Comparison of ENCODE assay signal across 8 mouse cellular contexts in genomic region chr5:43232149-43232479, GRCm38 (mm10). TPM values are rescaled to one million over a fixed set of nuclear protein-coding genes. Genes with fewer than 3 reads are reported as not detected.
DNase-seq lines count a peak whose midpoint lies in the region; ATAC-seq and TF ChIP-seq lines count a peak whose summit lies in the region.

No protein-coding gene starts in this region.

- intact Hi-C loops in gastrocnemius, adult 2 months (cut with DNase I): loop anchor here (2.0 to 10.0 kb wide), 3 partner anchors 123 to 245 kb away; no protein-coding TSS in a partner anchor
- intact Hi-C loops in gastrocnemius, postnatal 36 days (cut with DNase I): loop anchor here (5.0 to 10.0 kb wide), 3 partner anchors 120 to 550 kb away; no protein-coding TSS in a partner anchor
- intact Hi-C loops in left cerebral cortex, postnatal 14 days (cut with DNase I): loop anchor here (10.0 kb wide), 4 partner anchors 123 to 1347 kb away; no protein-coding TSS in a partner anchor

- H3K4me1 ChIP-seq in testis, adult 2 months (ENCODE audit: control insufficient read depth, insufficient read depth, low read length): peaks cover 7% of the 10 kb centered on the region
- peaks cover 9% of the 10 kb centered on the region for H3K4me1 ChIP-seq in limb, embryonic 15.5 days
- peaks cover 4% of the 10 kb centered on the region for H3K4me1 ChIP-seq in stomach, embryonic 16.5 days (ENCODE audit: control insufficient read depth, insufficient read depth, low read length)

- H3K4me3 ChIP-seq in gastrocnemius, adult 2 months: peak overlapping the region; percentile 91
- peak overlapping the region; percentile 78 for H3K4me3 ChIP-seq in testis, adult 2 months (ENCODE audit: control insufficient read depth, low read depth, low read length)
- H3K4me3 ChIP-seq in limb, embryonic 15.5 days: peak overlapping the region; percentile 89
- peak overlapping the region; percentile 99 for H3K4me3 ChIP-seq in stomach, embryonic 16.5 days (replicated peaks; ENCODE audit: low read length)

- H3K9me3 ChIP-seq in limb, embryonic 15.5 days: no peaks in the 10 kb centered on the region
- no peaks in the 10 kb centered on the region for H3K9me3 ChIP-seq in stomach, embryonic 16.5 days (replicated peaks; ENCODE audit: control insufficient read depth, low read length)

- H3K27me3 ChIP-seq in testis, adult 2 months (ENCODE audit: control insufficient read depth, insufficient read depth, low read length): no peaks in the 10 kb centered on the region
- no peaks in the 10 kb centered on the region for H3K27me3 ChIP-seq in limb, embryonic 15.5 days
- H3K27me3 ChIP-seq in stomach, embryonic 16.5 days (ENCODE audit: control insufficient read depth, insufficient read depth, low read length): no peaks in the 10 kb centered on the region

- H3K36me3 ChIP-seq in testis, adult 2 months (ENCODE audit: control insufficient read depth, insufficient read depth, low read length): peaks cover 3% of the 10 kb centered on the region
- no peaks in the 10 kb centered on the region for H3K36me3 ChIP-seq in limb, embryonic 15.5 days
- no peaks in the 10 kb centered on the region for H3K36me3 ChIP-seq in stomach, embryonic 16.5 days (ENCODE audit: control insufficient read depth, insufficient read depth, low read length)

- DNase-seq in gastrocnemius, adult 2 months: no peak
- DNase-seq in gastrocnemius, postnatal 36 days: no peak
- DNase-seq in testis, postnatal 14 days (ENCODE audit: low spot score): no peak
- DNase-seq in urinary bladder, postnatal 4 days (ENCODE audit: low spot score in 2 of 2): no peak
- no peak for DNase-seq in left cerebral cortex, postnatal 14 days (ENCODE audit: low spot score in 2 of 2)

- no peak for ATAC-seq in limb, embryonic 15.5 days (ENCODE audit: insufficient number of reproducible peaks, low FRiP score, low TSS enrichment, low read depth)
- ATAC-seq in stomach, embryonic 16.5 days (ENCODE audit: insufficient read depth, low FRiP score): no peak

- no peak for TF ChIP-seq CTCF in gastrocnemius, adult 2 months (IDR thresholded peaks at IDR 0.05)
- TF ChIP-seq CTCF in testis, adult 2 months (IDR thresholded peaks at IDR 0.05; ENCODE audit: control insufficient read depth, insufficient read depth, insufficient replicate concordance, low read depth, low read length): no peak

- H3K27ac ChIP-seq in gastrocnemius, adult 2 months: peak overlapping the region; percentile 97
- H3K27ac ChIP-seq in testis, adult 2 months (ENCODE audit: control insufficient read depth, insufficient read depth, low read depth, low read length): peak overlapping the region; percentile 97
- peak overlapping the region; percentile 97 for H3K27ac ChIP-seq in limb, embryonic 15.5 days
- peak overlapping the region; percentile 99 for H3K27ac ChIP-seq in stomach, embryonic 16.5 days (ENCODE audit: low read length)

- 2% methylated on average over 6 of the region's 6 CpGs for WGBS in limb, embryonic 15.5 days
- 4% methylated on average over 6 of the region's 6 CpGs for WGBS in stomach, embryonic 16.5 days

- 0 out of 2 replicates have a peak overlapping the region, but pooled peaks have one; percentile 77 for H3K9ac ChIP-seq in limb, embryonic 15.5 days
- peak overlapping the region; percentile 97 for H3K9ac ChIP-seq in stomach, embryonic 16.5 days (ENCODE audit: low read length)

- no peak for TF ChIP-seq POLR2A in testis, adult 2 months (IDR thresholded peaks at IDR 0.05; ENCODE audit: control insufficient read depth, low read depth, low read length)

- H3K4me2 ChIP-seq in limb, embryonic 15.5 days: peak overlapping the region; percentile 97
- peak overlapping the region; percentile 90 for H3K4me2 ChIP-seq in stomach, embryonic 16.5 days (ENCODE audit: low read depth, low read length)

RNA-seq across cellular contexts. Expression of gene Cpeb2, which starts 0.9 kb away (rescaled TPM):
- total RNA-seq in gastrocnemius, adult 2 months (2021): 10 to 100 TPM; 16.2 to 21.7 TPM
- total RNA-seq in gastrocnemius, postnatal 36 days (2021): 10 to 100 TPM in 1 of 2 experiments, 1 to 10 TPM in 1; 9.6 to 12.0 TPM
- 144 and 160 TPM in 2 replicates for polyA plus RNA-seq in testis, adult 2 months (2012; rRNA removed)
- polyA plus RNA-seq in limb, embryonic 15.5 days (2015; fragmentation: Nextera tagmentation; extraction: Ambion mirVana): 6.0 and 6.3 TPM in 2 replicates
- 5.6 and 5.7 TPM in 2 replicates for polyA plus RNA-seq in stomach, embryonic 16.5 days (2015; fragmentation: Nextera tagmentation; extraction: Ambion mirVana)
- 10 to 100 TPM; 56.6 to 61.6 TPM for total RNA-seq in left cerebral cortex, postnatal 14 days (2021)
